Mouse (Mus musculus): ENCODE data around the gene Piezo1. TPM values are rescaled to one million over a fixed set of nuclear protein-coding genes. Genes with fewer than 3 reads are reported as not detected.

The Piezo1 gene
- total and polyA plus RNA-seq, 2 experiments = 2.2 to 11.1 TPM

DNA sequence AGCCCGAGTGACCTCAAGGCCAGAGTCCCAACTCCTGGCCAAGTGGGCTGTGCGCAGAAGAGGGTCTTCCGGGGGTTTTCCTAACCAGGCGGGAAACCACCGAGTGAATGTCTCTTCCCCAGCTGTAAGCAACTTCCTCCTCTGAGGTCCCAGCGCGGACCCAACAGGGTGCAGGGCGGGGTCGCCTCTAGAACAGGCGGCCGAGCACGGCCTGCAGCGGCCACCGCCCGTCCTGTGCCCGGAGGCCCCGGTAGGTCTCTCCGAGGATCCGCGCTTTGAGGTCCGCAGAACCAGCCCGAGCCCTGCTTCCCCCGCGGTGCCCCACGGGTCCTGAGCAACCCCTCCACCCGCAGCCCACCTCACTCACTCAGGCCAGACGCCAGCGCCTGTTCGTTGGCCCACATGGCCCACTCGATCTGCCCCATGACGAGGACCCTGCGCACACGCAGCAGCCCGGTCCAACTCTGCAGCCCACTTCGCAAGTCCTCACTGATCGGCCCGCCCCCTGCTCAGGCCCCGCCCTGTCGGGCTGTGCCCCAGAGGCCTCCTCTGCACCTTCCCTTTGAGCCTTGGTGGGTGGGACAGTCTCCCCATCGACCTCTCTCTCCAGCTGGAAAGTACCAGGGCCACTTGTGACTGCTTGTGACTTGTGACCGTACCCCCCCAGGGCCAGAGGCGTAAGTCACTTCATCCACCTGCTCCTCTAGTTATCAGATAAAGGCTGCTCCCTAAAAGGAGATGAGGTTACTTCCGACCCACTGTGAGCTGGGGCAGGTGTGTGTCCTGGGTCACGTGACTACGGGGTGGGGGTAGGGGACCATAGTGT is 118.5 kb downstream of the Piezo1 start, which contains the start of gene Cyba:
Gene Cyba (minus strand): TSS at position 488 of the 826 bp plus-strand sequence.
- DNase-seq (ENCODE audit: extremely low read depth, low read depth, low spot score) = peak; percentile 21
- 25% methylated on average over 44 of the region's 45 CpGs for WGBS
- H3K27ac ChIP-seq (replicated peaks; ENCODE audit: insufficient read depth, low read depth, low read length) = peak within 1 kb of the TSS; percentile 53
- H3K9ac ChIP-seq (ENCODE audit: low read depth, low read length) = peak within 1 kb of the TSS; percentile 86
- no peaks in the 10 kb centered on the region for H3K79me2 ChIP-seq (ENCODE audit: control insufficient read depth, insufficient read depth, low read length)
- TF ChIP-seq POLR2A (IDR thresholded peaks at IDR 0.05; ENCODE audit: extremely low read depth, insufficient read depth, low read length) = no peak
- TF ChIP-seq CTCF (IDR thresholded peaks at IDR 0.05; ENCODE audit: low read depth, low read length) = no peak
- no peaks in the 10 kb centered on the region for H3K27me3 ChIP-seq (ENCODE audit: control insufficient read depth, insufficient read depth, low read length)
- no peaks in the 10 kb centered on the region for H3K4me1 ChIP-seq (ENCODE audit: control insufficient read depth, insufficient read depth, low read length)
- peaks cover 9% of the 10 kb centered on the region for H3K36me3 ChIP-seq (ENCODE audit: control insufficient read depth, insufficient read depth, low read length)
- peak within 1 kb of the TSS; percentile 77 for H3K4me3 ChIP-seq (ENCODE audit: insufficient read depth, low read depth, low read length)

Other genes starting within 250 kb of the Piezo1 start
- not detected in 2 replicates for gene Trhr2, start 190.6 kb downstream of the Piezo1 start, total RNA-seq (2014; rRNA removed)
- gene Trhr2, start 190.6 kb downstream of the Piezo1 start, polyA plus RNA-seq (2012; rRNA removed) = not detected in 2 replicates
- gene Zc3h18, start 174.7 kb downstream of the Piezo1 start, total RNA-seq (2014; rRNA removed) = 10.9 and 14.0 TPM in 2 replicates
- gene Zc3h18, start 174.7 kb downstream of the Piezo1 start, polyA plus RNA-seq (2012; rRNA removed) = 18.3 and 22.3 TPM in 2 replicates
- not detected in 2 replicates for gene Il17c, start 129.3 kb downstream of the Piezo1 start, total RNA-seq (2014; rRNA removed)
- gene Il17c, start 129.3 kb downstream of the Piezo1 start, polyA plus RNA-seq (2012; rRNA removed) = not detected in 2 replicates
- gene Cyba, start 118.4 kb downstream of the Piezo1 start, total RNA-seq (2014; rRNA removed) = 13.9 and 23.4 TPM in 2 replicates
- gene Cyba, start 118.4 kb downstream of the Piezo1 start, polyA plus RNA-seq (2012; rRNA removed) = 24.4 and 34.2 TPM in 2 replicates
- 15.3 and 20.9 TPM in 2 replicates for gene Mvd, start 107.9 kb downstream of the Piezo1 start, total RNA-seq (2014; rRNA removed)
- gene Mvd, start 107.9 kb downstream of the Piezo1 start, polyA plus RNA-seq (2012; rRNA removed) = 68.7 and 71.4 TPM in 2 replicates
- gene Snai3, start 90.6 kb downstream of the Piezo1 start, total RNA-seq (2014; rRNA removed) = not detected in 2 replicates
- gene Snai3, start 90.6 kb downstream of the Piezo1 start, polyA plus RNA-seq (2012; rRNA removed) = 0.44 and 0.46 TPM in 2 replicates
- 5.3 and 6.8 TPM in 2 replicates for gene Rnf166, start 75.3 kb downstream of the Piezo1 start, total RNA-seq (2014; rRNA removed)
- gene Rnf166, start 75.3 kb downstream of the Piezo1 start, polyA plus RNA-seq (2012; rRNA removed) = 22.8 and 24.2 TPM in 2 replicates
- gene Ctu2, start 75.2 kb downstream of the Piezo1 start, total RNA-seq (2014; rRNA removed) = 7.0 and 13.5 TPM in 2 replicates
- 21.1 and 27.0 TPM in 2 replicates for gene Ctu2, start 75.2 kb downstream of the Piezo1 start, polyA plus RNA-seq (2012; rRNA removed)
- gene Cdt1, start 16.7 kb upstream of the Piezo1 start, total RNA-seq (2014; rRNA removed) = 1.0 and 3.0 TPM in 2 replicates
- gene Cdt1, start 16.7 kb upstream of the Piezo1 start, polyA plus RNA-seq (2012; rRNA removed) = 2.5 and 2.9 TPM in 2 replicates
- 59.8 and 68.3 TPM in 2 replicates for gene Aprt, start 25.6 kb upstream of the Piezo1 start, total RNA-seq (2014; rRNA removed)
- gene Aprt, start 25.6 kb upstream of the Piezo1 start, polyA plus RNA-seq (2012; rRNA removed) = 80.5 and 105 TPM in 2 replicates
- gene Galns, start 60.1 kb upstream of the Piezo1 start, total RNA-seq (2014; rRNA removed) = 4.1 and 4.4 TPM in 2 replicates
- 4.4 and 6.6 TPM in 2 replicates for gene Galns, start 60.1 kb upstream of the Piezo1 start, polyA plus RNA-seq (2012; rRNA removed)
- gene Trappc2l, start 60.3 kb upstream of the Piezo1 start, total RNA-seq (2014; rRNA removed) = 7.4 and 14.5 TPM in 2 replicates
- gene Trappc2l, start 60.3 kb upstream of the Piezo1 start, polyA plus RNA-seq (2012; rRNA removed) = 74.7 and 101 TPM in 2 replicates
- not detected in 2 replicates for gene Pabpn1l, start 71.4 kb upstream of the Piezo1 start, total RNA-seq (2014; rRNA removed)
- gene Pabpn1l, start 71.4 kb upstream of the Piezo1 start, polyA plus RNA-seq (2012; rRNA removed) = not detected in 2 replicates
- gene Cbfa2t3, start 147.8 kb upstream of the Piezo1 start, total RNA-seq (2014; rRNA removed) = 0.28 and 0.40 TPM in 2 replicates
- 1.2 and 1.3 TPM in 2 replicates for gene Cbfa2t3, start 147.8 kb upstream of the Piezo1 start, polyA plus RNA-seq (2012; rRNA removed)
- 12.8 and 13.7 TPM in 2 replicates for gene Acsf3, start 224.2 kb upstream of the Piezo1 start, total RNA-seq (2014; rRNA removed)
- 38.4 and 39.7 TPM in 2 replicates for gene Acsf3, start 224.2 kb upstream of the Piezo1 start, polyA plus RNA-seq (2012; rRNA removed)